Mouse (Mus musculus) cerebellum, postnatal 14 days (tissue): Measurements from ENCODE around the gene Sgo2b.
A peak's percentile ranks its signal among the peaks of the same experiment; 100 is the strongest.
"Not testable (repeated sequence)": the region's sequence is repeated elsewhere in the genome, so short reads cannot be mapped to it uniquely, and the experiment has no call there.

ENCODE experiments used
- DNase-seq, 2 experiments: peaks; one replicate each; pipeline ENCODE4 v3.0.0; 2021; ENCODE audit warnings: mixed read lengths in 2 of 2

Sgo2b gene

GRCm38 (mm10) chr8:63951626-63952377 is at the start of gene Sgo2b:
Gene Sgo2b, minus strand, starts transcription at chr8:63952248.
- peak; percentile 3 to 13 for DNase-seq

GRCm38 (mm10) chr8:63970612-63971391 is 18.8 kb upstream of the Sgo2b start:
- not testable (repeated sequence) for DNase-seq

- no peak for DNase-seq
Measured at GRCm38 (mm10) chr8:63961032-63961785, 9.2 kb upstream of the Sgo2b start.

DNA sequence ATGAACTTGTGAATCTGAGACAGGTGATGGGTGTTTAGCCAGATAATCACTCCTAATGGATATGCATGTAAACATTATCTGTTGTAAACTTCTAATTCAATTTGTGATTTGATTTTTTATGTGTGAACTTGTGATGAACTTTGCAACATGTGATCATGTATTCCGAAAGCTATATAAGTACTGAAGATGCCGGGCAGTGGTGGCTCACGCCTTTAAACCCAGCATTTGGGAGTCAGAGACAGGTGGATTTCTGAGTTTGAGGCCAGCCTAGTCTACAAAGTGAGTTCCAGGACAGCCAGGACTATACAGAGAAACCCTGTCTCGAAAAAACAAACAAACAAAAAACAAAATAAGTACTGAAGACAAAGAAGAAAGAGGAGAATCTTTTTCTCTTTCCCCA is 1.8 kb upstream of the Sgo2b start:
- DNase-seq: not testable (repeated sequence)

DNA sequence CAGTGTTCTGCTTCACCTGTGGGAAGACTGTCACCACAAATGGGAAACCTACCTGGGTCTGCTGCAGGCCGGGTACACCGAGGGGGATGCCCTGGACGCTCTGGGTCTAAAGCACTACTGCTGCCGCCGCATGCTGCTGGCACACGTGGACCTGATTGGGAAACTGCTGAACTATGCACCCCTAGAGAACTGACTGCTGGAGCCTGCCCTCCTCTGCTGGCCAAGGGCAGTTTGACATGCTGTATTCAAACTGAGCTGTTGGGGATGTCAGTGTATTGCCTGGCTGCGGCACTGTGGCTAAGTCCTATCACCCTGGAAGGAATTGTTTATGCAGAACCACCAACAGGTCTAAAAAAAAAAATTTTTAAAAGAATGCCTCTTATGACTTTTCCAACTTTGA is 18.9 kb downstream of the Sgo2b start:
- no peak for DNase-seq

GRCm38 (mm10) chr8:63929301-63930097 is 22.5 kb downstream of the Sgo2b start:
- DNase-seq: no peak

DNA sequence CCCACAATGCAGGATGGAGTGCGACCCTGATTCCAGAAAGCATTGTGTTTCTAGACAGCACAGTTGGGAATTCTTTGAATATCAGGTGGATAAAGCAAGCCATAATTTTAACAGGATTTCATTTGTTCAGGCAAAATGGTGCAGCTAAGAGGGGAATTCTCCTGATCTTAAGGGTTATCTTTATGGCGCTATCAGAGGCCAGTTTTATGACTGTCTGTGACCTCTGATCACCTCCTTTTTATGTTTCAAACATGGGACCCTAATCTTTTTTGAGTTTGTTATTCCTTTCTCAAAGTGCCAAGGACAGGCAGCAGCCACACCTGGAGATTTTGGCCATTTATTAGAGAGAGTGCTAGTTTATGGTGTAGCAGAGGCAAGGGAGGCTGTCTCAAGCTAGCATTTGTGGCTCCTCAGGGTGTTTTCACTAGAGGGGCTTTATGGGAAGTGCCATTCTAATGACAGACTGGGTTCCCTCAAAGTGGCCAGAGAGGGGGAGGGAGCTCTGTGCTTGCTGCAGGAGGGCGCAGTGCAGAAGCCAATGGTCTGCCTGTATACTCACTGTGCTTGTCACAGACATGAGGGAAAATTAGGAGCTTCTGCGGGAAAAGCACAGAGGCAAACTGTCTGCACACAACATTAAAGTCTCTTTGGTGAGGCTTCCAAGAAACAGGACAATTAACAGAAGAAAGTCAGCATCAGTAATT is 30.6 kb downstream of the Sgo2b start:
- no peak for DNase-seq

DNA sequence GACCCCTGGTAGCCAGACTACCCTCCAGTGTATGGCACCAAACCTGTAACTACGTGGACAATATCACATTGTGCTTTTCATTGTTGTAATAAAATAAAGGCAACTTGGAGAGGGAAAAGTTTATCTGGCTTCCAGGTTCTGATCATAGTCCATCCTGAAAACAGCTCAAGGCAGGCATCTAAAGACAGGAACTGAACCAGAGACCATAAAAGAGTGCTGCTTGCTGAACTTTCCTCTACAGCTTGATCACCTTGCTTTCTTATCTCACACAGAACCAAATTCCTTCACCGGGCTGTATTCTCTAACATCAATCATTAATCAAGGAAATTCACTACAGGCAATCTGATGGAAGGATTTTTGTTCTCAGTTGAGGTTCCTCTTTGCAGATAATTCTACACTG is 57.0 kb downstream of the Sgo2b start:
- no peak for DNase-seq

DNA sequence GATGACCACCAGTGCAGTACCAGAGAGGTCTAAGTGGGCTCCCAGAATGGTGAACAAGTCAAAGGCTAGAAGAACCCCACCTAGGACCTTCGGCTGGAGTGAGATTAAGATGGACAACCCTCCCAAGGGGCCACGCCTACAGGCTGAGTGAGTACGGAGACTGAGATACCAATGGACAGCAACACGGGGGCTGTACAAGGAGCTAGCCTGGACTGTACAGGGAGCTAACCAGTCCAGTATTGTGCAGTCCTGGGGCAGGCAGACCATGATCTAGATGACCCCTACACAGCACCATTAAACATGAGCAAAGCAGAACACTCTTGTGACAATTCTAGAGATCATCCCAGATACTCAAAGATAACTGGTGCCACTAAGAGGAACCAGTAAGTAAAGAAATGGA is 73.7 kb downstream of the Sgo2b start:
- no peak for DNase-seq

DNA sequence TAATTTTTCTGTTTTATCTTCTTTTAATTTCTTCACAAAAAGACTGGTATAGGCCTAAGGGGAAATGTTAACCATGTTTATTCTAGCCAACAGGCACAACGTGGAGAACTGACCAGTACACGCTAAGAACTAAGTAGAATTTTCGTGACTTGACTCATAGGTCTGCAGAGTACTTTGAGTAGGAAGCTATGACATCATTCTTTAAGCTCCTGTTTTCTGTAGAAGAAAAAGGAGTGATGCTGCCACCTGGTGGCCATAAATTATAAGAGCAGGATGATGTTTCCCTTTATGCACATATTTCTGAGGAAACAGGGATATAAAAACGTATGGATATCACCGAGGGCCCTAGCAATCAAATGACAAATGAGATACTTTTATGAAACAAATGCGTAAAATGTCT is 74.7 kb downstream of the Sgo2b start:
- peak; percentile 86 to 88 for DNase-seq

- peak in 1 of 2 experiments; percentile 2 for DNase-seq
Measured at GRCm38 (mm10) chr8:63876949-63877348, 75.1 kb downstream of the Sgo2b start.
